Mouse (Mus musculus) left cerebral cortex, postnatal 10 days (tissue): ENCODE results near the gene Hist1h4c. TPM values are rescaled to one million over a fixed set of nuclear protein-coding genes. Genes with fewer than 3 reads are reported as not detected.
"Not testable (repeated sequence)": the region's sequence is repeated elsewhere in the genome, so short reads cannot be mapped to it uniquely, and the experiment has no call there.

Experiments used
- DNase-seq, 2 experiments: peaks; one replicate each; pipeline ENCODE4 v3.0.0; 2021 to 2022; ENCODE audit warnings: low spot score in 2 of 2, mixed read lengths in 1 of 2; ENCODE audit errors: extremely low spot score in 1 of 2
- intact Hi-C: fragments of 180-260 bp; cut with DNase I; formaldehyde crosslinking; loops from one replicate; pipeline ENCODE4 v1.15.1; 2025
- microRNA-seq: library from miRNA; unstranded; fragments of <30 nt; microRNA quantifications from one replicate; pipeline ENCODE4 v1.2.0, GENCODE M21; 2022
- total RNA-seq, 2 experiments: library from RNA; stranded (reverse); gene quantifications; 2 replicates each; pipeline ENCODE4 v1.2.3; 2021

Gene Hist1h4c
- total RNA-seq, 2 experiments from 2014 or later = 94.0 to 104 TPM

- not testable (repeated sequence) for DNase-seq
- intact Hi-C loops = loop anchor here (5.0 kb wide), 2 partner anchors 61 to 101 kb away; partner anchors contain the start of genes Hist1h1e, Hist1h2be and Hist1h4d
Observed at GRCm38 (mm10) chr13:23682947-23683754, 15.1 kb downstream of the Hist1h4c start.

- DNase-seq = no peak
- intact Hi-C loops = loop anchor here (5.0 kb wide), 2 partner anchors 60 to 100 kb away; partner anchors contain the start of genes Hist1h1e, Hist1h2be and Hist1h4d
Observed at GRCm38 (mm10) chr13:23682623-23682946, 15.7 kb downstream of the Hist1h4c start.

GRCm38 (mm10) chr13:23681990-23682582 is 16.2 kb downstream of the Hist1h4c start:
- intact Hi-C loops = loop anchor here (5.0 kb wide), 2 partner anchors 60 to 100 kb away; partner anchors contain the start of genes Hist1h1e, Hist1h2be and Hist1h4d
- no peak for DNase-seq

- intact Hi-C loops = no loop called here
Observed at GRCm38 (mm10) chr13:23662536-23662935, 35.7 kb downstream of the Hist1h4c start.

GRCm38 (mm10) chr13:23659636-23660366 is 38.5 kb downstream of the Hist1h4c start:
- DNase-seq = no peak
- intact Hi-C loops = no loop called here

More at GRCm38 (mm10) chr13:23662536-23662935, 35.7 kb downstream of the Hist1h4c start:
- no peak for DNase-seq

Small RNA genes lying within 50 kb of the gene (microRNA-seq; reads per million reads assigned to microRNA genes)
- gene Gm44314 = not detected
- gene Gm44350 = not detected

Other genes with a start within 250 kb of the Hist1h4c start
- not detected for gene Btn1a1, start 232.6 kb downstream of the Hist1h4c start, total RNA-seq
- under 1 TPM; 0.75 to 0.88 TPM for gene Btn2a2, start 209.6 kb downstream of the Hist1h4c start, total RNA-seq
- gene Hist1h4h, start 167.4 kb downstream of the Hist1h4c start, total RNA-seq = 100 to 1,000 TPM; 265 to 270 TPM
- 10 to 100 TPM; 27.0 to 28.3 TPM for gene Hist1h2af, start 164.5 kb downstream of the Hist1h4c start, total RNA-seq
- 10 to 100 TPM in 1 of 2 experiments, 1 to 10 TPM in 1; 9.7 to 10.4 TPM for gene Hist1h3g, start 163.0 kb downstream of the Hist1h4c start, total RNA-seq
- gene Hist1h2bh, start 155.1 kb downstream of the Hist1h4c start, total RNA-seq = 1 to 10 TPM; 1.4 to 1.7 TPM
- 10 to 100 TPM; 22.6 to 23.0 TPM for gene Hist1h3f, start 154.4 kb downstream of the Hist1h4c start, total RNA-seq
- gene Hist1h4f, start 146.8 kb downstream of the Hist1h4c start, total RNA-seq = 100 to 1,000 TPM; 148 to 159 TPM
- gene Hist1h1d, start 145.2 kb downstream of the Hist1h4c start, total RNA-seq = 1 to 10 TPM; 4.5 to 5.3 TPM
- gene Hist1h3e, start 136.1 kb downstream of the Hist1h4c start, total RNA-seq = 10 to 100 TPM; 65.0 to 81.2 TPM
- 10 to 100 TPM in 1 of 2 experiments, 1 to 10 TPM in 1; 9.5 to 14.3 TPM for gene Hist1h2ae, start 127.2 kb downstream of the Hist1h4c start, total RNA-seq
- gene Hist1h2bg, start 127.1 kb downstream of the Hist1h4c start, total RNA-seq = 100 to 1,000 TPM in 1 of 2 experiments, 10 to 100 TPM in 1; 94.0 to 103 TPM
- 10 to 100 TPM; 38.1 to 39.3 TPM for gene Hist1h2bf, start 124.3 kb downstream of the Hist1h4c start, total RNA-seq
- gene Hist1h2ad, start 124.1 kb downstream of the Hist1h4c start, total RNA-seq = 1 to 10 TPM; 5.8 to 9.4 TPM
- gene Hist1h3d, start 122.7 kb downstream of the Hist1h4c start, total RNA-seq = 1 to 10 TPM; 8.4 to 9.1 TPM
- 100 to 1,000 TPM; 134 to 145 TPM for gene Hist1h4d, start 116.9 kb downstream of the Hist1h4c start, total RNA-seq
- 1 to 10 TPM; 6.8 to 7.2 TPM for gene Hist1h2be, start 77.3 kb downstream of the Hist1h4c start, total RNA-seq
- 10 to 100 TPM; 62.5 to 68.0 TPM for gene Hist1h1e, start 75.9 kb downstream of the Hist1h4c start, total RNA-seq
- 1 to 10 TPM; 2.4 to 2.9 TPM for gene Hist1h2ac, start 14.5 kb downstream of the Hist1h4c start, total RNA-seq
- 10 to 100 TPM; 17.4 to 21.2 TPM for gene Hist1h2bc, start 14.3 kb downstream of the Hist1h4c start, total RNA-seq
- not detected for gene Hist1h1t, start 2.6 kb downstream of the Hist1h4c start, total RNA-seq
- gene Hfe, start 12.4 kb upstream of the Hist1h4c start, total RNA-seq = 1 to 10 TPM; 2.0 to 2.5 TPM
- gene Hist1h1c, start 40.4 kb upstream of the Hist1h4c start, total RNA-seq = 10 to 100 TPM; 75.9 to 81.0 TPM
- gene Hist1h3c, start 47.1 kb upstream of the Hist1h4c start, total RNA-seq = 10 to 100 TPM; 13.2 to 15.0 TPM
- gene Hist1h2bb, start 48.3 kb upstream of the Hist1h4c start, total RNA-seq = 10 to 100 TPM; 25.4 to 26.6 TPM
- gene Hist1h2ab, start 52.7 kb upstream of the Hist1h4c start, total RNA-seq = 10 to 100 TPM; 43.9 to 44.2 TPM
- gene Hist1h3b, start 53.8 kb upstream of the Hist1h4c start, total RNA-seq = 10 to 100 TPM; 37.4 to 47.0 TPM
- 10 to 100 TPM; 79.7 to 80.1 TPM for gene Hist1h4b, start 58.6 kb upstream of the Hist1h4c start, total RNA-seq
- 10 to 100 TPM; 77.4 to 83.3 TPM for gene Hist1h4a, start 62.8 kb upstream of the Hist1h4c start, total RNA-seq
- 10 to 100 TPM; 53.3 to 58.4 TPM for gene Hist1h3a, start 63.9 kb upstream of the Hist1h4c start, total RNA-seq
- 10 to 100 TPM; 32.9 to 36.8 TPM for gene Hist1h1a, start 65.2 kb upstream of the Hist1h4c start, total RNA-seq
- under 1 TPM; 0.36 to 0.54 TPM for gene Trim38, start 71.5 kb upstream of the Hist1h4c start, total RNA-seq
- gene Slc17a2, start 108.5 kb upstream of the Hist1h4c start, total RNA-seq = not detected
- under 1 TPM; 0.19 to 0.28 TPM for gene Slc17a3, start 141.0 kb upstream of the Hist1h4c start, total RNA-seq
- gene Slc17a1, start 169.3 kb upstream of the Hist1h4c start, total RNA-seq = not detected
- gene Slc17a4, start 216.6 kb upstream of the Hist1h4c start, total RNA-seq = not detected
- not detected for gene Hist1h2ba, start 235.7 kb upstream of the Hist1h4c start, total RNA-seq
- gene Hist1h2aa, start 236.0 kb upstream of the Hist1h4c start, total RNA-seq = not detected